Mouse (Mus musculus) forebrain, embryonic 13.5 days (tissue): Measurements from ENCODE around the gene Klf3. TPM values are rescaled to one million over a fixed set of nuclear protein-coding genes. Genes with fewer than 3 reads are reported as not detected.

Experiments used
- ATAC-seq: fragments of 200-750 bp; cut with Nextera tagmentation; 2 replicates; pipeline ENCODE4 v1.8.0; 2017
- H3K27ac ChIP-seq: fragments of 300-500 bp; sonication (generic); 2 replicates; pipeline ENCODE4 v1.5.1; 2015; ENCODE audit warnings: inconsistent platforms, mild to moderate bottlenecking, moderate library complexity
- H3K27me3 ChIP-seq: fragments of 300-500 bp; sonication (generic); 2 replicates; pipeline ENCODE4 v1.6.1; 2015; ENCODE audit warnings: mild to moderate bottlenecking, inconsistent platforms
- H3K36me3 ChIP-seq: fragments of 300-500 bp; sonication (generic); 2 replicates; pipeline ENCODE4 v1.6.1; 2015; ENCODE audit warnings: mild to moderate bottlenecking, inconsistent platforms; ENCODE audit not compliant: poor library complexity, severe bottlenecking
- H3K4me1 ChIP-seq: fragments of 300-500 bp; sonication (generic); 2 replicates; pipeline ENCODE4 v1.6.1; 2015; ENCODE audit warnings: inconsistent platforms
- H3K4me2 ChIP-seq: fragments of 300-500 bp; sonication (generic); 2 replicates; pipeline ENCODE4 v1.6.1; 2015; ENCODE audit warnings: inconsistent platforms, mild to moderate bottlenecking, moderate library complexity
- H3K4me3 ChIP-seq: fragments of 300-500 bp; sonication (generic); 2 replicates; pipeline ENCODE4 v1.5.1; 2015; ENCODE audit warnings: mild to moderate bottlenecking, inconsistent platforms
- H3K9ac ChIP-seq: fragments of 300-500 bp; sonication (generic); 2 replicates; pipeline ENCODE4 v1.6.1; 2015; ENCODE audit warnings: mild to moderate bottlenecking, inconsistent platforms
- H3K9me3 ChIP-seq: fragments of 300-500 bp; sonication (generic); replicated peaks from 2 replicates; pipeline ENCODE4 v1.6.1; 2016; ENCODE audit warnings: inconsistent platforms
- WGBS: fragments of 180-500 bp; shearing (Covaris S2); methylation state at CpG from one replicate; pipeline ENCODE4 v1.1.7; 2015; 5-methylcytosine and 5-hydroxymethylcytosine counted together
- polyA plus RNA-seq: library from polyadenylated mRNA; unstranded; fragments of >200 nt; fragmentation: Nextera tagmentation; extraction: Ambion mirVana; gene quantifications from 2 replicates; pipeline ENCODE4 v1.2.1, GENCODE M21; 2015

Gene Klf3
- polyA plus RNA-seq, 1 experiment from 2014 or later: 24.0 TPM

DNA sequence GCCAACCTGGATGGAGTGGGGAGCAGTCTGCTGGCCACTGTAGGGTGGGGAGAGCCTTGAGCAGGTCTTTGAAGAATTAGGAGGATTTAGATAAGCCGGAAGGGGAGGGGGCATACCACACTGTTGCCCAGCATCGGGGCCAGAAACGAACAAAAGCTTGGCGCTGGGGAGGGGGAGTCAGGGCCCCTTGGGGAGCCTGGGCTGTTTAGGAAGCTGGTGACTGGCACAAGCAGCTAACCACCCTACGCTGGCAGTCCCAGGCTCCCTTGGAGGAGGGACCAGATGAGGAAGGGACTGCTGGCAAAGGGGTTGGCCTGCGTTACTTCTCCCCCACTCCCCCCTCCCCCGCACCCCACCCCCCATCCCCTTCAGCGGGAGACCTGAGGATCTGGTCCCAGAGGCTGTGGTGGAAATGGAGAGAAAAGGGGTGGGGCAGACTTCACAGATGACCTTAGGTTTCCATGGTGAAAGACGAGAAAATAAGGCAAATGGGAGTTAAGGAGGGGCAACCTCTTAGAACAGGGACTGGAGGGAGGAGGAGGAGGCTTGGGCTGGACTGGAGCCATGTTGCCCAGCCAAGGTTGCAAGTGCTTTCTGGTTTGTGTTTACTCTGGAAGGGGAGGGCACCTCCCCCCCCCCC is 7.8 kb downstream of the Klf3 start:
- Histone ChIP-seq H3K9ac (peak overlapping the region; percentile 3), H3K27ac (peak overlapping the region; percentile 89), H3K4me2 (peak overlapping the region; percentile 48), H3K27me3 (no peaks in the 10 kb centered on the region), H3K4me3 (0 out of 2 replicates have a peak overlapping the region, but pooled peaks have one; percentile 6), H3K9me3 (no peaks in the 10 kb centered on the region), H3K4me1 (peaks cover 71% of the 10 kb centered on the region), H3K36me3 (no peaks in the 10 kb centered on the region)
- WGBS: 2% methylated on average over 9 of the region's 9 CpGs
- peak; percentile 74 for ATAC-seq

DNA sequence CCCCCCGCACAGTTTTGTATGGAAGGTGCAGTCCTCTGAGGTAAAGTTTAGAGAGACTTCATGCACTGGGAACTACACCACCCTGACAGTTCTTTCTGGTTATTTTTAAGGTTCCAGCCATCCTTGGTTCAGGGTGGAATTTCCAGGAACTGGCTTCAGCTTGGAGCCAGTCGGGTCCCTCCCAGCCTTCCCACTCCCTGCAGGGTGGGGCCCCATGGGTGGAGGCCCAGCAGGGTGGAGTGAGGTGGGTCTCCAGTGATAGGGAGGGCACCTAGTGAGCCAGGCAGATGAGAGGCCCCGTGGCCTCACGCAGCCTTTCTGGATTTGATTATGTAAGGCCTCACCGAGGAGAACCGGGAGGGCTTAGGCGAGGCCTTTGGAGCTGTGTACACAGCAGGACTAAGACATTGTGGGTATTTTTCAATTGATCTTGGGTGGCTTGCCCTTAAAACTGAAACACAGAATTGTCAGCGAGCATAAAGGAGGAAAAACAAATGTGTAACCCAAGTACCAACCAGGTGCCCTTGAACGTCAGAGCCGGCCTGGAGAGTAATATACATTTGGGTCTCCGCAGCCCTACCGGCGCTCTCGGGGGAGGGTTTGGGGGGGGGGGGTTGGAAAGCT is 8.4 kb downstream of the Klf3 start:
- Histone ChIP-seq H3K9ac (peak overlapping the region; percentile 55), H3K27me3 (no peaks in the 10 kb centered on the region), H3K4me1 (peaks cover 67% of the 10 kb centered on the region), H3K36me3 (0 out of 2 replicates have a peak, but pooled peaks cover under 1% of the 10 kb centered on the region), H3K4me3 (peak overlapping the region; percentile 9; the same call in 1 of the 2 replicates), H3K4me2 (peak overlapping the region; percentile 48), H3K9me3 (no peaks in the 10 kb centered on the region), H3K27ac (peak overlapping the region; percentile 89)
- ATAC-seq: peak; percentile 24
- 6% methylated on average over 14 of the region's 14 CpGs for WGBS

DNA sequence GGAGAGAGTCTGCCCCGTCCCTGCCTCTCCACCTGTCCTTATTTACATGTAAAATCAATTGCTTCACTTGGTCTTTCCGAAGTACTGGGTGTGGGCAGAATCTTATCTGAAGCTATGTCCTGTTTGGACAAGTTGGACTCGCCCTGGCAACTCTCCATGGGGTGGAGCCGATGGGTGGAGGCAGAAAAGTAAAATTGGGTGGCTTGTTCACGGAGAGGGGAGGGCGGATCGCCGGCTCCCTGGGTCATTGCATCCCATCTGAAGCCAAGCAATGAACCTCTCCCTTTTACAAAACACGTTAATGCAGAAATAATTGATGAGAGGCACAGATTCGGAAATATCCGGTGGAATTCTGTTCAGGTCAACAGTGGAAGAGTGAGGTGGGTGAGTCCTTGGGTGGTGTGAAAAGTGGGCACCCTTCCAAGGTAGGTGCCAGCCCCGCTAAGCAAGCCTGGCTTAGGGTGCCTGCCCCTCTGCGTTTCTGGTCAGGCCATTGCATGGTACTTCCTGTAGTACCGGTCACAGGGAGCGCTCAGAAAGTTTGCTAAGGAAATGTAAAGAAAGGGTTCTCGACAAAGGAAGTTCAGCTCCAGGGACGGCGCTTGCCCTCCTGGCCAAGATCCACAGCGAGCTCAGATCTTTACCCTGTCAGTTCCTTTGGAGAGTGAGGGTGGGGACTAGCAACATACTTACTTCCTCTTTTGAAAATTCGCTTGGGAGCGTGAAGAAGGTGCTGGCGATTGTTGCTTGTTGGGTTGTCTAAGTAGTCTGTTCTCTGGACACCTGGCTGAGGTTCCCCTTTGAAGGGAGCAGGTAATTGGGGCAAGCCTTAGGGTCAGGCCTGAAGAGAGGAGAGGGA is 9.2 kb downstream of the Klf3 start:
- peak overlapping the region; percentile 55 for H3K9ac ChIP-seq
- WGBS: 14% methylated on average over 22 of the region's 22 CpGs
- H3K4me2 ChIP-seq: peak overlapping the region; percentile 48
- peak overlapping the region; percentile 0; the same call in 1 of the 2 replicates for H3K4me3 ChIP-seq
- no peaks in the 10 kb centered on the region for H3K9me3 ChIP-seq
- no peaks in the 10 kb centered on the region for H3K27me3 ChIP-seq
- peak overlapping the region; percentile 89 for H3K27ac ChIP-seq
- ATAC-seq: no peak
- H3K36me3 ChIP-seq: peaks cover 8% of the 10 kb centered on the region; the same call in 1 of the 2 replicates
- peaks cover 61% of the 10 kb centered on the region for H3K4me1 ChIP-seq

DNA sequence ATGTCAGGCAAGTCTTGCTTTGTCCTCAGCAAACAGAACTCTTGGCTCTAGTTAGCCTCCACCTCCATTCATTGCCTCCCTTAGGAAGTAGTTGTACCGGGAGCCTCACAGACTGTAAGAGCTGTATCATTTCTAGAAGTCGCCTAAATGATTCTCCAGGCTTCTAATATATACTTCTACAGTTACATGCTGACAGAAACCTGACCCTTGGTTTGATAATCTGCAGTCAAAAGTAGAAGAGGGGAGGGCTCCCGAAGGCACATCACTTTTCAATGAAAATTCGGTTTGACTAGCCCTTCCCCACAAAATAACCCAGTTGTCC is 9.8 kb downstream of the Klf3 start:
- peaks cover 11% of the 10 kb centered on the region; the same call in 1 of the 2 replicates for H3K36me3 ChIP-seq
- peak overlapping the region; percentile 55 for H3K9ac ChIP-seq
- ATAC-seq: no peak
- no peak overlapping the region for H3K4me3 ChIP-seq
- peak overlapping the region; percentile 89 for H3K27ac ChIP-seq
- H3K4me2 ChIP-seq: peak overlapping the region; percentile 48
- WGBS: 25% methylated on average over 4 of the region's 4 CpGs
- no peaks in the 10 kb centered on the region for H3K27me3 ChIP-seq
- H3K4me1 ChIP-seq: peaks cover 55% of the 10 kb centered on the region
- H3K9me3 ChIP-seq: no peaks in the 10 kb centered on the region

DNA sequence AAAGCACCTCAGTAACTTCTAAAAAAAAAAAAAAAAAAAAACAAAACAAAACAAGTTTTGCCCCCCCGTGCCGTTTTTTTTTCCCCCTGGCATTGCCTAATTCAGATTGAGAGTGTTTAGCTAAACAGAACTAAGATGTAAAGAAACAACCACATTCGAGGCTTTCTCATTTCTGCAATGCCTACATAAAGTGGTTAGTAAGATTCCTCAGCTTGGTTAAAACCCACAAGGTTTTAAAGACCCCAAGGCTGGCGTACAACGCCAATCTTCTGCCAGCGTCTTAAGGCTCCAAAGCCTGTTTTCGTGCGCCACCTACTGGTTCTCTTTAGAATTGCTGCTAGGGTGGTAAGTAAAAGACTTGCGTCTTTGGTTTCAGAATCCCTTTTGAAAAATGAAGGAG is 10.2 kb downstream of the Klf3 start:
- no peak overlapping the region for H3K4me3 ChIP-seq
- H3K4me1 ChIP-seq: peaks cover 52% of the 10 kb centered on the region
- peaks cover 15% of the 10 kb centered on the region for H3K36me3 ChIP-seq
- H3K9me3 ChIP-seq: no peaks in the 10 kb centered on the region
- H3K27me3 ChIP-seq: no peaks in the 10 kb centered on the region
- peak; percentile 36; the same call in 1 of the 2 replicates for ATAC-seq
- H3K9ac ChIP-seq: no peak overlapping the region
- 12% methylated on average over 9 of the region's 9 CpGs for WGBS
- no peak overlapping the region for H3K4me2 ChIP-seq
- no peak overlapping the region for H3K27ac ChIP-seq

DNA sequence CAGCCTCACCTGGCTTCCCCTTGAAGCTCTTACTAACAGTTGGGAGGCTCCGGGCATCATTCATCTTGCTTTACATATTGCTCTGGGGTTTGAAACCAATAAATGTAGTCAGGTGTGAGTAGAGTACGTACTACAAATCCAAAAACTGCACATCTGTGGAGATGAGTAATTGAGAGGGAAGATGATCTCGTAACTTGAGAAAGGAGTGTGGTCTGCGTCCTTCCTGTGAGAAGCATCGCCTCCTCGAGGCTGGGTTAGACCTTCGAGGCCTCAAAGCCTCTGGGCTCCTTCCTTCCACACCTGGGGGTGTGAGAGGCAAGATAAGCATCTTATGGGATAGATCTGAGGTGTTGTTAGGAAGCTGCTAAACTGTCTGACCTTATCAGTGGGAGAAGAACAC is 11.2 kb downstream of the Klf3 start:
- H3K4me1 ChIP-seq: peaks cover 42% of the 10 kb centered on the region
- 90% methylated on average over 7 of the region's 7 CpGs for WGBS
- H3K4me2 ChIP-seq: no peak overlapping the region
- no peaks in the 10 kb centered on the region for H3K27me3 ChIP-seq
- H3K4me3 ChIP-seq: no peak overlapping the region
- no peak overlapping the region for H3K27ac ChIP-seq
- no peaks in the 10 kb centered on the region for H3K9me3 ChIP-seq
- peaks cover 23% of the 10 kb centered on the region for H3K36me3 ChIP-seq
- ATAC-seq: no peak
- no peak overlapping the region for H3K9ac ChIP-seq

DNA sequence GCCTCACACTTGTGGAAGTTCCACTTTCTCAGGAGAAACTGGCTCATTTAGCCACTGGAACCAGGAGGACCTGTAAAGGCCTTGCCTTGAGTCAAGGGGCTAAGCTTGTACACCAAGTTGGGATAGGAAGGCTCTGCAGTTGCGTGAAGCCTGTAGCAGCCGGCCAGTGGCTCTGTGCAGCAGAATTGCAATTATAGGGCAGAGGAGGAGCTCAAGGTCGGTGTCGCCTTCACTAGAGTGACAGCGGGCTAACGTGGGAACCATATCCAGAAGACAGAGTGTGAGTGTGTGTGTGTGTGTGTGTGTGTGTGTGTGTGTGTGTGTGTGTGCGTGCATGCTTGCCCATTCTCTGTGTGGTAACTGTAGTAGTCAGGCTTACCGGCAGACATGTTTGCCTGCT is 12.4 kb downstream of the Klf3 start:
- no peak overlapping the region for H3K4me3 ChIP-seq
- H3K4me1 ChIP-seq: peaks cover 30% of the 10 kb centered on the region
- no peak for ATAC-seq
- no peak overlapping the region for H3K4me2 ChIP-seq
- H3K36me3 ChIP-seq: peaks cover 35% of the 10 kb centered on the region
- no peaks in the 10 kb centered on the region for H3K9me3 ChIP-seq
- H3K27ac ChIP-seq: no peak overlapping the region
- WGBS: 85% methylated on average over 8 of the region's 8 CpGs
- no peak overlapping the region for H3K9ac ChIP-seq
- H3K27me3 ChIP-seq: no peaks in the 10 kb centered on the region

DNA sequence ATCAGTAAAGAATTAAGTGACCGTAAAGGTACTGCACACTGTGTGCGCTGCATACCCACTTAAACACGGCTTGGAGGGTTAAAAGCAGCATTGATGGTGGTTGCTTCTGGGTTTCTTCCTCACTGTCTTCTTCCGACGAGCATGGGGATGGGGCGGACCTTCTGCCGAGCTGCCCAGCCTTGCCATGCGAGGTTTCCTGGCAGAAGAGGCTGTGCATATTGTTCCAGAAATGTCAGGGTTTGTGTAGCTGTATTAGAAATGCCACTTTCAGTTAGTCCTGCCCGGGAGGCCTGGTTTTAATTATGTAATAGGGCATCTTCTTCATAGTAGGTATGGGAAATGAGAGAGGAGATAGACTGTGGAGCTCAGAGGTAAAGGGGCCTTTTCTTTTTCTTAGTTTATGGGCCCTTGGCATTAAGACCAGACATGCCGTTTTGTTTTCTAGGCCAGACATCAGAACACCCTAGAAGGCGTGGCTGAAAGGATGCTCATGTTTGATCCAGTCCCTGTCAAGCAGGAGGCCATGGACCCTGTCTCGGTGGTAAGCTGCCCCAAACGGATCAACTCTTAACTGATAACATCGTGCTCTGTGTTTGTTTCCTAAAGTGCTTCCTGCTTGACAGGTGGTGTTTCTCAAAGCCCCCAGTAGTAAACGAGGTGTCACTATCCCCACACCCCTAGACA is 13.2 kb downstream of the Klf3 start:
- WGBS: 85% methylated on average over 15 of the region's 15 CpGs
- no peak for ATAC-seq

DNA sequence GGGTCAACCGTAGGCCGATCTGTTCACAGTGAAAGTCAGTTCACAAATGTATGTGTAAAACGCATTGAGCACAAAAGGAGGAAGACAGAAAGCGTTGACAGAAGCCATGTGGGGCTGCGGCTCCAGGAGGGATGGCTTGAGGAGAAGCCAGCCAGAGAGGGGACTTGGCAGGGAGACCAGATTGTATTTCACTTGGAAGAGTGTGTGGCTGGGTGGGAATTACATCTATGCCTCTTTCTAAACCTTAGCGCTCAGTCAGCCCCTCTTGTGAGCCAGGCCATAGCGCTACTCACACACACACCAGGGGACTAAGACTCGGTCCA is 13.7 kb downstream of the Klf3 start:
- H3K9ac ChIP-seq: no peak overlapping the region
- 86% methylated on average over 8 of the region's 8 CpGs for WGBS
- no peak overlapping the region for H3K4me3 ChIP-seq
- H3K4me2 ChIP-seq: no peak overlapping the region
- H3K36me3 ChIP-seq: peaks cover 46% of the 10 kb centered on the region
- H3K27ac ChIP-seq: no peak overlapping the region
- H3K27me3 ChIP-seq: no peaks in the 10 kb centered on the region
- ATAC-seq: peak; percentile 14; the same call in 1 of the 2 replicates
- no peaks in the 10 kb centered on the region for H3K9me3 ChIP-seq
- H3K4me1 ChIP-seq: peaks cover 17% of the 10 kb centered on the region

More for the DNA sequence above, 13.2 kb downstream of the Klf3 start:
- Histone ChIP-seq H3K36me3 (peaks cover 41% of the 10 kb centered on the region), H3K27me3 (no peaks in the 10 kb centered on the region), H3K9me3 (no peaks in the 10 kb centered on the region), H3K4me3 (no peak overlapping the region), H3K4me2 (no peak overlapping the region), H3K4me1 (peaks cover 22% of the 10 kb centered on the region), H3K27ac (no peak overlapping the region), H3K9ac (no peak overlapping the region)

DNA sequence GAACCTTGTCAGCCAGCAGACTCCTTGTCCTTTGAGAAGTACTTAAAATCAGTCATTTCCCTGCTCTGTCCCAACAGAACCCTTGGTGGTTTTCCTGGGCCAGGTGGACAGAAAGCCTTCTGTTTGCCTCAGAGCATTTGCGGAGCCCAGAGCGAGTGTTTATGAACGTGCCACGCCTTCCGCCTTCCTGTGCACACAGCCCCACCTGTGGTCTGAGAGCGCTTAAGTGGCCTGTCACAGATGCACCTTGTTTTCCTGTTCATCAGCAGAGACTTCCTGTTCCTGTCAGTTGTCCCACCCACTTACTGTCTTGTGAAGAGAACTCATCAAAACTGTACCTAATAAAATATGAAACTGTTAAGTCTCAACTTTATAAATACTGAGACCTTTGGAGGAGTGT is 16.2 kb downstream of the Klf3 start:
- Histone ChIP-seq H3K4me2 (no peak overlapping the region), H3K4me1 (0 out of 2 replicates have a peak, but pooled peaks cover 2% of the 10 kb centered on the region), H3K27ac (no peak overlapping the region), H3K9me3 (no peaks in the 10 kb centered on the region), H3K27me3 (no peaks in the 10 kb centered on the region), H3K4me3 (no peak overlapping the region), H3K9ac (no peak overlapping the region), H3K36me3 (peaks cover 71% of the 10 kb centered on the region)
- ATAC-seq: no peak
- 92% methylated on average over 6 of the region's 6 CpGs for WGBS

DNA sequence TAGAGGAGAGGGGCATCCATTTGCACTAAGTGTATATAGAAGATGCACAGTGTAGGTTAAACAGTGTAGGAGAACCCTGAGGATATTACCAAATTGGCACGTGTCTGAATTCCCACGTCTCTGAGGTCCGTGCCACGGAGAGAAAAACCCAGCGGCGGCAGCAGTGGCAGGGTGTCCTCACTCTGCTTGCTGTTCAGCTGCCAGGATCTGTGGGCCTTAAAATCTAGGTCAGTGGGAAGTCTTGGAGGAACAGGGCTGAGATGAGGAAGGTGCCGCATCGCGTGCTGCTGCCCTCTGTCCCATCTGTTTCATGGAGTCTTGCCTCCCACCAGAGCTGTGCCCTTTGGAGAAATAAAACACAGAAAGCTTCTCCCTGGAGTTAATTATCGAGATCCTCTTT is 16.9 kb downstream of the Klf3 start:
- Histone ChIP-seq H3K27me3 (no peaks in the 10 kb centered on the region), H3K27ac (no peak overlapping the region), H3K4me1 (0 out of 2 replicates have a peak, but pooled peaks cover 2% of the 10 kb centered on the region), H3K36me3 (peaks cover 76% of the 10 kb centered on the region), H3K9ac (no peak overlapping the region), H3K4me3 (no peak overlapping the region), H3K9me3 (no peaks in the 10 kb centered on the region), H3K4me2 (no peak overlapping the region)
- no peak for ATAC-seq
- 87% methylated on average over 10 of the region's 10 CpGs for WGBS

DNA sequence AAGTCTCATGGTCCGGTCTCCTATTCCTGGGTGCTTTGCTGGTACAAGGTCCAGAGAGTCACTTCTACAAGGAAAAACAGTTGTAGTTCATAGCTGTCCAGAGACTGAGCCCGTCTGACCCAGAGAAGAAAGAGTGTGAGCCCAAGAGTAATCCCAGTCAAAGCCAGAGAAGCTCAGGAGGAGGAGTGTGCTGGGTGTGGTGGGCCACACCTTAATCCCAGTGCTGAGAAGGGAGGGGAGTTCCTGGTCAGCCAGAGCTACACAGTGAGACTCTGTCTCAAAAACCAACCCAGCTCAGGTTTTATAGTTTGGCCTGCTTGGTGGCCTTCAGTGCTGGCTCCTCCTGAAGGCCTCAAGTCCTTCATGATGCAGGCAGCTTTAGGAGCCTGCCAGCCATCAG is 18.1 kb downstream of the Klf3 start:
- 98% methylated on average over 2 of the region's 2 CpGs for WGBS
- no peaks in the 10 kb centered on the region for H3K9me3 ChIP-seq
- H3K4me2 ChIP-seq: no peak overlapping the region
- no peak overlapping the region for H3K27ac ChIP-seq
- no peaks in the 10 kb centered on the region for H3K27me3 ChIP-seq
- peaks cover 82% of the 10 kb centered on the region for H3K36me3 ChIP-seq
- ATAC-seq: no peak
- H3K9ac ChIP-seq: no peak overlapping the region
- no peak overlapping the region for H3K4me3 ChIP-seq
- 0 out of 2 replicates have a peak, but pooled peaks cover under 1% of the 10 kb centered on the region for H3K4me1 ChIP-seq
